Mouse (Mus musculus) midbrain, embryonic 10.5 days (tissue): ENCODE measurements around the gene Slc38a7. TPM values are rescaled to one million over a fixed set of nuclear protein-coding genes. Genes with fewer than 3 reads are reported as not detected.

Experiments used
- DNase-seq: peaks from one replicate; pipeline ENCODE4 v3.0.0-alpha.2; 2017; ENCODE audit warnings: low spot score
- H3K27ac ChIP-seq: fragments of 300-500 bp; sonication (generic); replicated peaks from 2 replicates; pipeline ENCODE4 v1.5.1; 2016; ENCODE audit warnings: mild to moderate bottlenecking
- H3K27me3 ChIP-seq: fragments of 300-500 bp; sonication (generic); 2 replicates; pipeline ENCODE4 v1.6.1; 2016; ENCODE audit warnings: low read depth, mild to moderate bottlenecking; ENCODE audit not compliant: poor library complexity, severe bottlenecking
- H3K36me3 ChIP-seq: fragments of 300-500 bp; sonication (generic); 2 replicates; pipeline ENCODE4 v1.6.1; 2016; ENCODE audit warnings: mild to moderate bottlenecking, moderate library complexity
- H3K4me1 ChIP-seq: fragments of 300-500 bp; sonication (generic); 2 replicates; pipeline ENCODE4 v1.6.1; 2016
- H3K4me3 ChIP-seq: fragments of 300-500 bp; sonication (generic); 2 replicates; pipeline ENCODE4 v1.5.1; 2016; ENCODE audit warnings: mild to moderate bottlenecking, moderate library complexity
- H3K9me3 ChIP-seq: fragments of 300-500 bp; sonication (generic); replicated peaks from 2 replicates; pipeline ENCODE4 v1.6.1; 2016; ENCODE audit warnings: mild to moderate bottlenecking
- WGBS: fragments of 180-500 bp; shearing (Covaris S2); methylation state at CpG from one replicate; pipeline ENCODE4 v1.1.7; 2016; 5-methylcytosine and 5-hydroxymethylcytosine counted together
- polyA plus RNA-seq: library from polyadenylated mRNA; unstranded; fragments of >200 nt; fragmentation: Nextera tagmentation; extraction: Ambion mirVana; gene quantifications from 2 replicates; pipeline ENCODE4 v1.2.1, GENCODE M21; 2016

Slc38a7 gene
- polyA plus RNA-seq, 1 experiment from 2014 or later, result 16.5 TPM

- Histone ChIP-seq H3K27me3 (no peaks in the 10 kb centered on the region), H3K4me3 (no peak overlapping the region), H3K9me3 (no peaks in the 10 kb centered on the region), H3K4me1 (peaks cover 6% of the 10 kb centered on the region), H3K36me3 (no peaks in the 10 kb centered on the region), H3K27ac (no peak overlapping the region)
- no peak for DNase-seq
- 69% methylated on average over 3 of the region's 3 CpGs for WGBS
Observed at GRCm38 (mm10) chr8:95817597-95817996, 35.7 kb downstream of the Slc38a7 start.

- WGBS, result 49% methylated on average over 6 of the region's 6 CpGs
- no peaks in the 10 kb centered on the region for H3K36me3 ChIP-seq
- H3K27me3 ChIP-seq, result no peaks in the 10 kb centered on the region
- no peak overlapping the region for H3K4me3 ChIP-seq
- H3K9me3 ChIP-seq, result no peaks in the 10 kb centered on the region
- DNase-seq, result no peak
- no peak overlapping the region for H3K27ac ChIP-seq
- H3K4me1 ChIP-seq, result peaks cover 6% of the 10 kb centered on the region
Observed at GRCm38 (mm10) chr8:95816044-95816708, 37.2 kb downstream of the Slc38a7 start.

GRCm38 (mm10) chr8:95810184-95810591 lies 43.2 kb downstream of the Slc38a7 start:
- Histone ChIP-seq H3K4me3 (no peak overlapping the region), H3K27me3 (no peaks in the 10 kb centered on the region), H3K27ac (no peak overlapping the region), H3K36me3 (peaks cover 4% of the 10 kb centered on the region; the same call in 1 of the 2 replicates), H3K4me1 (peaks cover 19% of the 10 kb centered on the region), H3K9me3 (no peaks in the 10 kb centered on the region)
- WGBS, result 54% methylated on average over 3 of the region's 3 CpGs
- no peak for DNase-seq

GRCm38 (mm10) chr8:95809116-95809515 lies 44.2 kb downstream of the Slc38a7 start:
- H3K27ac ChIP-seq, result no peak overlapping the region
- no peak overlapping the region for H3K4me3 ChIP-seq
- no peak for DNase-seq
- H3K27me3 ChIP-seq, result no peaks in the 10 kb centered on the region
- no peaks in the 10 kb centered on the region for H3K9me3 ChIP-seq
- peaks cover 14% of the 10 kb centered on the region for H3K36me3 ChIP-seq
- peaks cover 26% of the 10 kb centered on the region for H3K4me1 ChIP-seq
- 84% methylated on average over 5 of the region's 5 CpGs for WGBS

- WGBS, result 86% methylated on average over 4 of the region's 4 CpGs
- Histone ChIP-seq H3K4me1 (peaks cover 26% of the 10 kb centered on the region), H3K4me3 (no peak overlapping the region), H3K27me3 (no peaks in the 10 kb centered on the region), H3K27ac (no peak overlapping the region), H3K36me3 (peaks cover 18% of the 10 kb centered on the region), H3K9me3 (no peaks in the 10 kb centered on the region)
- DNase-seq, result no peak
Observed at GRCm38 (mm10) chr8:95808631-95809030, 44.7 kb downstream of the Slc38a7 start.

GRCm38 (mm10) chr8:95807861-95808260 lies 45.5 kb downstream of the Slc38a7 start:
- Histone ChIP-seq H3K27ac (peak overlapping the region; percentile 98), H3K4me3 (peak overlapping the region; percentile 100), H3K9me3 (no peaks in the 10 kb centered on the region), H3K27me3 (no peaks in the 10 kb centered on the region), H3K4me1 (peaks cover 26% of the 10 kb centered on the region), H3K36me3 (peaks cover 25% of the 10 kb centered on the region)
- peak; percentile 90 for DNase-seq
- under 1% methylated on average over 20 of the region's 20 CpGs for WGBS

GRCm38 (mm10) chr8:95807331-95807843 lies 46.0 kb downstream of the Slc38a7 start, which contains the start of gene Cnot1:
Cnot1 (minus strand) TSS chr8:95807464.
- H3K27ac ChIP-seq, result peak within 1 kb of the TSS; percentile 98
- H3K4me3 ChIP-seq, result peak within 1 kb of the TSS; percentile 100
- WGBS, result under 1% methylated on average over 44 of the region's 44 CpGs
- H3K4me1 ChIP-seq, result peaks cover 26% of the 10 kb centered on the region
- H3K9me3 ChIP-seq, result no peaks in the 10 kb centered on the region
- H3K27me3 ChIP-seq, result no peaks in the 10 kb centered on the region
- DNase-seq, result peak; percentile 98
- peaks cover 29% of the 10 kb centered on the region for H3K36me3 ChIP-seq

GRCm38 (mm10) chr8:95806461-95807191 lies 46.7 kb downstream of the Slc38a7 start:
- WGBS, result 0% methylated on average over 69 of the region's 69 CpGs
- Histone ChIP-seq H3K4me1 (peaks cover 26% of the 10 kb centered on the region), H3K4me3 (peak overlapping the region; percentile 100), H3K9me3 (no peaks in the 10 kb centered on the region), H3K27me3 (no peaks in the 10 kb centered on the region), H3K27ac (peak overlapping the region; percentile 98), H3K36me3 (peaks cover 37% of the 10 kb centered on the region)
- peak; percentile 40 for DNase-seq

GRCm38 (mm10) chr8:95805482-95805881 lies 47.9 kb downstream of the Slc38a7 start:
- no peak for DNase-seq
- Histone ChIP-seq H3K36me3 (peaks cover 48% of the 10 kb centered on the region), H3K9me3 (no peaks in the 10 kb centered on the region), H3K27ac (no peak overlapping the region), H3K4me3 (peak overlapping the region; percentile 100), H3K4me1 (peaks cover 26% of the 10 kb centered on the region), H3K27me3 (no peaks in the 10 kb centered on the region)
- 64% methylated on average over 2 of the region's 2 CpGs for WGBS

GRCm38 (mm10) chr8:95802231-95802630 lies 51.1 kb downstream of the Slc38a7 start:
- H3K27ac ChIP-seq, result no peak overlapping the region
- no peak overlapping the region for H3K4me3 ChIP-seq
- H3K4me1 ChIP-seq, result peaks cover 20% of the 10 kb centered on the region
- no peaks in the 10 kb centered on the region for H3K27me3 ChIP-seq
- H3K9me3 ChIP-seq, result no peaks in the 10 kb centered on the region
- no peak for DNase-seq
- 92% methylated on average over 8 of the region's 8 CpGs for WGBS
- peaks cover 80% of the 10 kb centered on the region for H3K36me3 ChIP-seq

- DNase-seq, result no peak
- no peaks in the 10 kb centered on the region for H3K27me3 ChIP-seq
- no peak overlapping the region for H3K27ac ChIP-seq
- no peak overlapping the region for H3K4me3 ChIP-seq
- no peaks in the 10 kb centered on the region for H3K9me3 ChIP-seq
- H3K36me3 ChIP-seq, result peaks cover 87% of the 10 kb centered on the region
- whole genome bisulfite sequencing, result 82% methylated on average over 1 of the region's 1 CpGs
- H3K4me1 ChIP-seq, result peaks cover 20% of the 10 kb centered on the region
Observed at GRCm38 (mm10) chr8:95801476-95802064, 51.8 kb downstream of the Slc38a7 start.

- 94% methylated on average over 3 of the region's 3 CpGs for WGBS
- Histone ChIP-seq H3K9me3 (no peaks in the 10 kb centered on the region), H3K4me1 (peaks cover 9% of the 10 kb centered on the region), H3K4me3 (no peak overlapping the region), H3K36me3 (peaks cover 96% of the 10 kb centered on the region), H3K27me3 (no peaks in the 10 kb centered on the region), H3K27ac (no peak overlapping the region)
- DNase-seq, result no peak
Observed at GRCm38 (mm10) chr8:95800353-95800752, 53.0 kb downstream of the Slc38a7 start.
